Mouse (Mus musculus) liver, adult 2 months (tissue): ENCODE measurements at regions not wholly inside any gene's neighbourhood (a gene's known extent, or its start where the extent isn't known, plus 50 kb on each side); places are given as distances from the start of the nearest gene placed in this dataset.

Experiments used
- DNase-seq: peaks from one replicate; pipeline ENCODE4 v3.0.0-alpha.2; 2011; ENCODE audit warnings: low read depth, low spot score; ENCODE audit errors: extremely low read depth
- H3K27ac ChIP-seq: fragments of 200-500 bp; replicated peaks from 2 replicates; pipeline ENCODE4 v1.5.1; 2012; ENCODE audit warnings: low read depth, mild to moderate bottlenecking, control low read depth, inconsistent platforms, low read length; ENCODE audit not compliant: insufficient read depth
- H3K27me3 ChIP-seq: fragments of 200-500 bp; 2 replicates; pipeline ENCODE4 v1.6.1; 2012; ENCODE audit warnings: mild to moderate bottlenecking, moderate library complexity, low read length, inconsistent platforms; ENCODE audit not compliant: control insufficient read depth, insufficient read depth
- H3K36me3 ChIP-seq: fragments of 200-500 bp; 2 replicates; pipeline ENCODE4 v1.6.1; 2012; ENCODE audit warnings: low read length, inconsistent platforms; ENCODE audit not compliant: control insufficient read depth, insufficient read depth
- H3K4me1 ChIP-seq: fragments of 200-500 bp; 2 replicates; pipeline ENCODE4 v1.6.1; 2011; ENCODE audit warnings: low read length; ENCODE audit not compliant: control insufficient read depth, insufficient read depth
- H3K4me3 ChIP-seq: fragments of 200-500 bp; 2 replicates; pipeline ENCODE4 v1.5.1; 2011; ENCODE audit warnings: low read depth, mild to moderate bottlenecking, control low read depth, low read length, moderate library complexity; ENCODE audit not compliant: insufficient read depth
- H3K79me2 ChIP-seq: fragments of 200-500 bp; 2 replicates; pipeline ENCODE4 v1.6.1; 2012; ENCODE audit warnings: inconsistent platforms, mild to moderate bottlenecking, low read length, moderate library complexity; ENCODE audit not compliant: control insufficient read depth, insufficient read depth
- H3K9ac ChIP-seq: fragments of 200-500 bp; 2 replicates; pipeline ENCODE4 v1.6.1; 2012; ENCODE audit warnings: low read depth, mild to moderate bottlenecking, control low read depth, inconsistent platforms, low read length
- CTCF ChIP-seq: fragments of 200-500 bp; IDR thresholded peaks from 2 replicates; pipeline ENCODE4 v1.5.1; 2011; ENCODE audit warnings: low read depth, low read length, control low read depth
- POLR2A ChIP-seq: fragments of 200-500 bp; IDR thresholded peaks from 2 replicates; pipeline ENCODE4 v1.6.1; 2011; ENCODE audit warnings: low read length, control low read depth; ENCODE audit not compliant: insufficient read depth; ENCODE audit errors: extremely low read depth
- WGBS: fragments of 180-500 bp; shearing (Covaris S2); methylation state at CpG from one replicate; pipeline ENCODE4 v1.1.7; 2018; 5-methylcytosine and 5-hydroxymethylcytosine counted together

DNA sequence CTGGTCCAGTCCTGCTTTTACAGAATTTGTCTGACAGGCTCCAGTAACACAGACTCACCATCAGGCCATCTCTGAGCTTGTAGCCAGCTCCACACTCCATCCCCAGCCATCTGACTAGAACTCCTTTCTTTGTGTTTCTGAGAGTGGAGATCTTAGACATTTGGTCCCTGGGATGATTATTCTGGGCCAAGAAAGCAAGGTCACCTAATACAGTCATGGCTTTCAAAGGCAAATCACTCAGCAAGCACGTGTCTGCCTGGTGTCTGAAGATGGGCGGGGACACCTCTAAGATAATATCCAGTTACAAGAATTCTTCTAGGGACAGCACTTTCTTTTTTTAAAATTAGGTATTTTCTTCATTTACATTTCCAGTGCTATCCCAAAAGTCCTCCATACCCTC lies 198.1 kb upstream of the Epha4 start:
- no peak for DNase-seq
- Histone ChIP-seq H3K27ac (no peak overlapping the region), H3K4me3 (no peak overlapping the region), H3K36me3 (no peaks in the 10 kb centered on the region), H3K9ac (no peak overlapping the region), H3K27me3 (no peaks in the 10 kb centered on the region), H3K79me2 (no peaks in the 10 kb centered on the region), H3K4me1 (no peaks in the 10 kb centered on the region)
- TF ChIP-seq POLR2A (no peak), CTCF (no peak)
- WGBS: 73% methylated on average over 2 of the region's 2 CpGs

DNA sequence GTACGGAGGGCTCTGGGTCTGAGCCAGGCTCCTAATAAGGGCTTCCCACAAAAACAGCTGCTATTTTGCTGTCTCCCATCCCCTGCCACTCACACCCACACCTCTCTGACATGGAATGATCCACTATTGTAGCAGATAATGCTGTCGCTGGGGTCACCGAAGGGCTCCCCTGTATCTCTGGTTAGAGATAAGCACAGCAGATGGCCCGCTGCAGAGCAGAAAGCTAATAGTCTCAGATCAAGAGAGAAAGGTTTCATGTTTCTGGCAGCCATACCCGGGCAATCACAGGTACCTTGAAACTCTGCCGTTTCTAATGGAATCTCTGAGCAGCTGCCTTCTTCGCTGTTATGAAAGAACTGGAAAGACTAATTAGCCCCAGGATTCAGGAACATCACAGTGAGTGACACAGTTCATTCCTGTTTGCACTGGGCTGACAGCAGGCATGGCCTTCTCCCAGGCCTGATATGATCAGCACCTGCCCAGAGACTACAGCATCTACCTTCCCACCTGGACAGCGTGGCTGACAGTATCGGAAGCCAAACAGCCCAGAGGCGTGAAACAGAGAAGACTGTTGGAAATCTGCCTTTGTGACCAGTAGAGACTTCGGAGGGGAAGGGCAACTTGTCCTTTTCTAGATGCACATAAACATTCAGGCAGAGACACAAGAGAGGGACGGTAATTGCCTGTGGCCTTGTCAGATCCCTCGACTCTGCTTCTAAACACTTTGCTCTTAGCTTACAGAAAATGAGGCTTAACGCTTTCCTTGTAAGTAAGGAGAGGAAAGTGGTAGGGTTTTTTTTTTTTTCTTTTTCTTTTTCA lies 193.5 kb upstream of the Epha4 start:
- H3K4me1 ChIP-seq: no peaks in the 10 kb centered on the region
- no peaks in the 10 kb centered on the region for H3K79me2 ChIP-seq
- no peaks in the 10 kb centered on the region for H3K27me3 ChIP-seq
- no peak for DNase-seq
- H3K4me3 ChIP-seq: no peak overlapping the region
- H3K27ac ChIP-seq: no peak overlapping the region
- WGBS: 17% methylated on average over 14 of the region's 14 CpGs
- TF ChIP-seq POLR2A (no peak), CTCF (no peak)
- H3K9ac ChIP-seq: no peak overlapping the region
- no peaks in the 10 kb centered on the region for H3K36me3 ChIP-seq

DNA sequence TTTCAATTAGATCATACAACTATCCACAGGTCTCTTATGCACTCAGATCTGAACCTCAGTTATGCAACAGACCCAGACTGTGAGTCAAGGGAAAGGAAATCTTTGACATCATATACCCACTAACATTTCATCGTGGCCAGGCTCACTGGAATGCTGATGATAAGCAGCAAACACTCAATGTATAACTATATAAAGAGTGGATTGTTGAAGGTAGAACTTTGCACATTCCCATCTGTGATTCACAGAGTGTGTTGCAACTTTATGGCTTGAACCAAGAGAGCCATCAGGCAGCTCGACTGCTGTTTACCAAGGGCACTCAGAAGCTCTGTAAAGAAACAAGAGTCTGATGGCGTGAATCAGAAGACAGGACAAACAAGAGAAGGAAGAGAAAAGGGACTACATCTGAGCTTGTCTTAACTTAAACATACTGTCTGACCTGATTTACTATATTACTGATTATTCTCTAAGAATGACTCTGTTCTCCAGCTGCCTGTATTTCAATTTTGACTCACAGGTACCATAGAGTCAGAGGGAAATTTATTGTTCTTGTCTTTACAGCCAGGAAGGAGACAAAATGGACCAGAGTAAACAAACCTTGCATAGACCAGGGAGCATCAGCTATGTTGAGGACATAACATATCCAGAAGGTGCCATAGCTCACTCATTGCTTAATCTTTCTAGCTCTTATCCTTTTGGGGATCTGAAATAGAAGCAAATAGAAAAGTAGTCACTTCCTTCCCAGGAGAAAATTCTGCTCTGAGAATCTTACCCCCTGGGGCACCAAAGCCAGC lies 180.5 kb upstream of the Epha4 start:
- Histone ChIP-seq H3K79me2 (no peaks in the 10 kb centered on the region), H3K27me3 (no peaks in the 10 kb centered on the region), H3K36me3 (no peaks in the 10 kb centered on the region), H3K27ac (no peak overlapping the region), H3K4me3 (no peak overlapping the region), H3K9ac (no peak overlapping the region), H3K4me1 (no peaks in the 10 kb centered on the region)
- DNase-seq: no peak
- TF ChIP-seq POLR2A (no peak), CTCF (no peak)
- 37% methylated on average over 3 of the region's 3 CpGs for WGBS

DNA sequence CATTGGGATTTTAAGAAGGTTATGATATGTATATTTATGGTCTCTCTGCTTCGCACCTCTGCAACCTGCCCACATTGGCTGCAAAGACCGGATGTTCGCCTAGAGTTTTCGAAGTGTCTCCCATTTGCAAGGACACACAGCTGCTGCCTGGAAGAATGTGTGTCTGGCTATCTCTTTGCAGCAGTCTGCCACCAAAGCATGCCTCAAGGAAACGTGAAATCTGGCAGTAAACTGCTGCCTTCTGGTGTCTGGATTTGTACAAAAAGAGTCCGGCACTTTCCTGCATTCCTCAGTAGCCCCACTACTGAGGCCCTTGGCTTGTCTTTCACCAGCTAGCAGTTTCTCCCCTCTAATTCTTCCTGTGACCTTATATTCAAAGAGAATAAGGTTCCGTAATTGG lies 148.5 kb upstream of the Epha4 start:
- Histone ChIP-seq H3K4me3 (no peak overlapping the region), H3K27me3 (no peaks in the 10 kb centered on the region), H3K36me3 (no peaks in the 10 kb centered on the region), H3K27ac (no peak overlapping the region), H3K4me1 (no peaks in the 10 kb centered on the region), H3K79me2 (no peaks in the 10 kb centered on the region), H3K9ac (no peak overlapping the region)
- DNase-seq: no peak
- TF ChIP-seq CTCF: no peak
- TF ChIP-seq POLR2A: no peak
- 78% methylated on average over 7 of the region's 7 CpGs for WGBS

DNA sequence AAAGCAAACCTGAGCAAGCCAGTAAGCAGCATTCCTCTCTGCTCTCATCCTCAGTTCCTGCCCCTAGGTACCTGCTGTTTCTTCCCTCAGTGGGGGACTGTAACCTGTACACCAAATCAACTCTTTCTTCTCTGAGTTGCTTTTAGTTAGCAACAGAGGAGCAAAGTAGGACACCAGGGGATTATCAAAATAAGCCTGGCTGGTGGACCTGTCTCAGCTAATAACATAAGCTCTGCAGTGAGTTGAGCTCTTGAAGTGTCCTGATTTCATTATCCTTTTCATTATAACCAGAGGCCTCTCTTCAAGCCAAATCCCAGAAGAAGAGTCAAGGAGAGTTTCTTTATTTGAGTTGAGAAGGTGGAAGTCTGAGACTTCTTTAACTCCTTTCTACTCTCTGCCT lies 145.5 kb upstream of the Epha4 start:
- no peaks in the 10 kb centered on the region for H3K4me1 ChIP-seq
- no peaks in the 10 kb centered on the region for H3K36me3 ChIP-seq
- no peaks in the 10 kb centered on the region for H3K27me3 ChIP-seq
- H3K79me2 ChIP-seq: no peaks in the 10 kb centered on the region
- H3K27ac ChIP-seq: no peak overlapping the region
- no peak overlapping the region for H3K4me3 ChIP-seq
- no peak for DNase-seq
- H3K9ac ChIP-seq: no peak overlapping the region
- TF ChIP-seq POLR2A (no peak), CTCF (no peak)

DNA sequence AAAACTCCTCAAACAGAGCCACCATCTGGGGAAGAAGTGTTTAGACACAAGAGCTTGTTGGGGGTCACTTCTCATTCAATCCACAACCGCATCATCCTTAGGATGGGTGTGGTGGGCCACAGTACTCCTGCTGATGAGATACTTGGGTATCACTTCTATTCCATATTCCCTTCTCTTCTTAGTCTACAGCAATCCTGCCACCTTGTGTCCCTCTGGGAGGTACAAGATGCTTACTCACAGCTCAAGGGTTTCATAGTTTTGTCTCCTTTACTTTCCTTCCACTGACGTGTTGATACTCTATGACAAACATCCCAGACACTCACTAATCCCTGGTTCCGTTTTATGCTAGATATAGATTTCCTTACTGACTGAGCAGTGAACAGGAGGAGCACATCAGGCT lies 122.1 kb upstream of the Epha4 start:
- Histone ChIP-seq H3K4me3 (no peak overlapping the region), H3K36me3 (no peaks in the 10 kb centered on the region), H3K9ac (no peak overlapping the region), H3K79me2 (no peaks in the 10 kb centered on the region), H3K4me1 (no peaks in the 10 kb centered on the region), H3K27me3 (no peaks in the 10 kb centered on the region), H3K27ac (no peak overlapping the region)
- WGBS: 74% methylated on average over 3 of the region's 3 CpGs
- no peak for DNase-seq
- TF ChIP-seq POLR2A (no peak), CTCF (no peak)
